Mouse (Mus musculus): Measurements from ENCODE around the gene Naa20.

Naa20 gene

GRCm38 (mm10) chr2:145901861-145902260 lies at the start of gene Naa20:
Gene Naa20 (plus strand): TSS chr2:145902099.
- in situ Hi-C loops (cut with MboI; ENCODE audit: low sequenced_read_pairs) = no loop called here

DNA sequence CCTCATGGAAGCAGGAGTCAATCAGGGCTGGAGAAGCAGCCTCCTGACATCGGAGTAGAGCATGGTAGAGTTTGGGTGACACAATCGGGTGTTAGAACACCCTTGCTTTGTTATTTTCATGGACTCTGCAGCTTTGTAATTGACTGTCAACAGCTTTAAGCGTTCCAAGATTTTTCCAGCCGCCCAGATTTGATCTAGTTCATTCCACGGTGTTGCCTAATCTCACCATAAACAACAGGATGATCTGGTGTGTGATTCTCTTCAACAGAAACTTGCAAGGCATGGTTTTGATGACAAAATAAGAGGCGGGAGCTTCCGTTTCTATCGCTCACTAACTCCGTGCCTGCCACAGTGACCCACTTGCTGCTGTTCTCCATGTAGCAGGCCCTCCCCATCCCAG lies 46.1 kb upstream of the Naa20 start:
- in situ Hi-C loops (cut with MboI; ENCODE audit: low sequenced_read_pairs) = no loop called here

DNA sequence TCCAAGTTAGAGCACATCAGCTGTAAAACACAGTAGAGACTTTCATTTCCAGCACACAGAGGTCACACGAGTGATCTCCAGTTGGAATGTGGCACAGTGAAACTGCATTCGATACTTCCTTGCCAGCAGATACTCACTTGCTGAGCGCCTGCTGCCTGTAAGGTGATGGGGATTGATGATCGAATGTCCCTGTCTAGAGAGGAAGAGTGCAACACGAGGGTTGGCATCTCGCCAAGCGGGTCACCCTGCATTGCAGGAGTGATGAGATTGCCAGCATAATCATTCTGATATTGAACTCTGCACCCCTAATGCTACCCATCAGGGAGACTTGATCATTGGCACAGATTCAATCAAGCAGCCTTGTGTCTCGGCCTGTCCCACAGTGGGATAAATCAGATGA lies 44.0 kb upstream of the Naa20 start:
- in situ Hi-C loops (cut with MboI; ENCODE audit: low sequenced_read_pairs) = no loop called here

DNA sequence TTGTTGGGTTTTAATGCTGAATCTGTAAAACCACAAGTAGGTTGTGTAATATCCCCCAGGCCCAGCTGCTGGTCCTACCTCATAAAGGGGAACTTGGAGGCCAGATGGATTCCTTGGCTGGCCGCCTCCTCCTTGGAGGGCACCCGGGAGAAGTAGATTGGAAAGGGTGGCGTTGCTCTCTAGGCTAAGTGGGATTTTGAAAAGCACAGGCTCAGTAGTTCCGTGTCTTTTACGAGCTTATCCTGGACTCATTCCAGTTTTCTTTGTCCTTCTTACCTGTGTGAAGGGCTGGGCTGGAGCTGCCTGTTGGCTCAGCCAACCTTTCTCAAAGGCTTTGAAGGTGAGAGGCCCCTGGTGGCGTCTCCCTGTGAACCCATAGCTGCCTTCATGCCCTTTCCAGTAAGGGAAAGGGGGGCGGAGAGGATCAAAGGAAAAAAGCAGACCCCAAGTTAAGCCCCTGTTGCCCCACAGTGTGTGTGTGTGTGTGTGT lies 42.4 kb upstream of the Naa20 start:
- in situ Hi-C loops (cut with MboI; ENCODE audit: low sequenced_read_pairs) = no loop called here

DNA sequence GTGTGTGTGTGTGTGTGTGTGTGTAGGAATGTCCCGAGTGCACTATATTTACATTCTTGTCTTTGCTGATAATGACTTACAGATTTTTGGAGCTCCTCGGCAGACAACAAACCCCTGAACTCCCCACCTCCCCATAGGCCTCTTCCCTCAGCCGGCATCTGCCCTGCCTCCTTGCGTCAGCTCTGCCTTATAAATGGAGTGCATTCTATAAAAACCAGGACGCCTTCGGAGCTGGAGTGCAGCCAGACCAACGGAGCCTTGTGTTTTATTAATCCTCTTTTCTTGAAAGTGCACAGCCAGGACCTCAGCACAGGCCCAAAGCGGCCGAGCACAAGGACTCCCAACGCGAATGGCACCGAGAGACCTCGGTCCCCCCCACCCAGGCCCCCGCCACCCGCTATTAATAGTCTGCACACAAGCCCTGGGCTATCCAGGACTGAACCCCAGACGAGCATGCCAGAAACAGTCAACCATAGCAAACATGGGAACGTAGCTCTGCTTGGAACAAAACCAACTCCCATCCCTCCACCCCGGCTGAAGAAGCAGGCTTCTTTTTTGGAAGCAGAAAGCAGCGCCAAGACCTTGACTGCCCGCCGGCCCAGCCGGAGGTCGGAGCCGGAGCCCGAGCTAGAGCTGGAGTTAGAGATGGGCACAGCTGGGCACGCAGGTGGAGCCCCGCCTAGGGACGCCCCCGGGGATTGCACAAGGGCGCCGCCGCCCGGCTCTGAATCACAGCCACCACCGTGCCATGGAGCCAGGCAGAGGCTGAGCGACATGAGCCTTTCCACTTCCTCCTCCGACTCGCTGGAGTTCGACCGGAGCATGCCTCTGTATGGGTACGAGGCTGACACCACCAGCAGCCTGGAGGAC lies 41.7 kb upstream of the Naa20 start:
- in situ Hi-C loops (cut with MboI; ENCODE audit: low sequenced_read_pairs) = no loop called here

DNA sequence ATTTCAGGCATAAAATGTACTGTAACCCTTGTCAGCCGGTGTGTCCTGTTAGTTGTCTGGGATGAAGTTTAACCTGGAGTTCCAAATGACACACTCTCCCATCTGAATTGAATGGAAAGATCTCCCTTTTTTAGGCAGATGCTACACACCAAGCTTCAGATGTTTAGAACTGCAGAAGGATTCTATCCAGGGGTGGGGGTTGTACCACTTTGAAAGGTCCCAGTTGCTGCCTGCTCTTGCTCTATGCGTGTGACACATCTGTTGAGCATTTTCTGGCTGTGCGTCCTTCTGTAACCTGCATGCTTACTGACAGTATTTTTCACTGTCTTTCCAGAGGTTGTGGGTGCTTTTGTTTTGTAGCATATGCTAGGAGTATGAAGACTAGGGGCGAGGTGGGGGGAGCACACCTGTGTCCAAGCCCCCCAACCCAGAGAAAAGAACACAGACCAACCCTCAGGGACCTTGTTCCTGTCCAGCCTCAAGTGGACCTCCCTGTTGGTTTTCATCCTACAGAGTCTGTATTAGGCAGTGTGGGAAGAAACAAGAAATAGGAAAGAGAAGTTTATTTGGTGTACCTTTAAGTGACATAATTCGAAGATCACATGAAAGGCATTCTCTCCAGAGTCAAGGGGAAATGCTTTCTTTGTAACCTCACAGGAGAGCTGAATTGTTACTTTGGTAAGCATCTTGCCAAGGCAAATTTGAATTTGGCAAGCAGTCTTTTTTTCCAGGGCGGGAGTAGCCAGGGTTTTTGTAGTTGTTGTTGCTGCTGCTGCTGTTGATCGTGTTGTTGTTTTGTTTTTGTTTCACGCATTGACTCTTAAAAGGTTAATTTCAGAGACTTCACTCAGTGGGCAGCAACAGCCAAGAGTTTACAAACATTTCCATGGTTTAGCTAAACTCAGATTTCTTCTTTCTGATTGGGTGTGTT lies 40.4 kb upstream of the Naa20 start:
- in situ Hi-C loops (cut with MboI; ENCODE audit: low sequenced_read_pairs) = no loop called here

DNA sequence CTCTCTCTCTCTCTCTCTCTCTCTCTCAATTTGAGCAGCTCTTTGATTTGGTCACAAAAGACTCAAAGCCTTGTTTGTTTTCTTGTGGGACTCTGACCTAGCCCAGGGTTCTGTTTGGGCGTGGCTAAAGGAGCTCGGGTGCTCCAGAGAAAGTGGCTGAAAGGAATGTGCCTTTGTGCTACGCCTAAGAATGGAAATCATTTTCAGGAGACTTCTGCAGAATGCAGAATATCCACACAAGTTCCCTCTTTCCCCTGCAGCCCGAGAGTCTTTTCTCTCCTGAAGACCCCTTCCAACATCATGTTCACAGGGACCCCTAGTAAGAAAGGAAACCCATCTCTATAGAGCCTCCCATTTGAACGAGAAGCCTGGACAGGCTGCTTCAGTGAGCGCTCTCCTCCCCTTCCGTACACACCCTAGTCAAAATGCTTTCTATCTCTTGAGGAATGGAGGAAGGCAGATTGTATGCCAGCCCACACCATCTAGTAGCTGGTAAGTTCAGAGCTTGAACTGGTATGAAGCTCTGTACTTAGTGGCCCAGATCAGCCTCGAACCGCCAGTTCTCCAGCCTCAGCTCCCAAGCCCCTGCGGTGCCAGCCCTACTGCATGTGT lies 39.6 kb upstream of the Naa20 start:
- in situ Hi-C loops (cut with MboI; ENCODE audit: low sequenced_read_pairs) = no loop called here

DNA sequence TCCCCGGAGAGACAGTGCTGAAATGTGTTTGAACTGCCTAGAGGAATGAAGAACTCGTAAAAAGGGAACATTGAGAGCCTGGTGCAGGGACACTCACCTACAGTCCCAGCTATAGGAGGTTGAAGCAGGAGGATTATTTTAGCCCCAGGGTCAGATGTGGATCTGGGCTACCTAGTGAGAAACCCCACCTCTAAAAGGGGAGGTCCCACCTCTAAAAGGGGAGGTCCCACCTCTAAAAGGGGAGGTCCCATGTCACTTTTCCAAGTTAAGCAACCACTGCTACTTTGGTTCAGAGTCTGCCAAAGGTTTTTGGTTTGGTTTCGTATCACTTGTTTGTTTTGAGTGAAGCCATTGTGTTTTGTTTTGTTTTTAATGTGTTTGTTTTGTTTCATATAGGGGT lies 36.6 kb upstream of the Naa20 start:
- in situ Hi-C loops (cut with MboI; ENCODE audit: low sequenced_read_pairs) = no loop called here

DNA sequence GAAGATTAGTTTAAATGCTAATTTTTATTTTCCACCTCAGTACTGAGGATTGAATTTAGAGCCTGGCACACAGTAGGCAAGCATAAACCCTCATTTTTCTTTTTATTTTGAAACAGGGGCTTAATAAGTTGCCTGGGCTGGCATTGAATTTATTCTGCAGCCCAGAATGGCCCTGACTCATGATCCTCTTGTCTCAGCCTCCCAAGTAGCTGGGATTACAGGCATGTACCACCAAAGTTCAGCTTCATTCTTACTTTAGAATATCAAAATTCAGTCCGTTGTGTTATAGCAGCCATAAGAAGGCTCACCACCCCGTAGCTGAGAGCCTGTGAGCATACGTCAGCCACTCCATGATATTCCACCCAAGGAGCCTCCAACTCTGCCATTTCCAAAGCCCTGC lies 35.7 kb upstream of the Naa20 start:
- in situ Hi-C loops (cut with MboI; ENCODE audit: low sequenced_read_pairs) = no loop called here

- in situ Hi-C loops (cut with MboI; ENCODE audit: low sequenced_read_pairs) = no loop called here
Observed at GRCm38 (mm10) chr2:145866695-145867449, 35.0 kb upstream of the Naa20 start.

GRCm38 (mm10) chr2:145871308-145871707 lies 30.6 kb upstream of the Naa20 start:
- in situ Hi-C loops (cut with MboI; ENCODE audit: low sequenced_read_pairs) = no loop called here

DNA sequence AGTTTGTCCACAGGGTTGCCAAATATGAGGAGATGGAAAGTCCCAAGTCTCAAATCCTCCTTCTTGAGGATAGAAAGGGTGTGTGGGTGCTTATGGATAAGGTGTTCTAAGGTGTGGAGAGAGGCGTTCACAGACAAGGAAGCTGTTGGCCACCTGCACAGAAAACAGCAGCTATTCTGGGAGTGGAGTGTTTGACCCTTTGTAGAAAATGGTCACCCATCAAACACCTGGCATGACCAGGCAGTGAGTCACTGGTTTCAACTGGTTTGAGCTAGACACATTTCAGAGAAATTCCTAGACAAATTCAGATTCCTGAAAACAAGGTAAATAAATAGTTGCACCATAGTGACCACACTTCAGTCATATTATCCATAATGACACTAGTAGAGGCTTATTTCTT lies 29.8 kb upstream of the Naa20 start:
- in situ Hi-C loops (cut with MboI; ENCODE audit: low sequenced_read_pairs) = no loop called here

- in situ Hi-C loops (cut with MboI; ENCODE audit: low sequenced_read_pairs) = no loop called here
Observed at GRCm38 (mm10) chr2:145873953-145874352, 27.9 kb upstream of the Naa20 start.

DNA sequence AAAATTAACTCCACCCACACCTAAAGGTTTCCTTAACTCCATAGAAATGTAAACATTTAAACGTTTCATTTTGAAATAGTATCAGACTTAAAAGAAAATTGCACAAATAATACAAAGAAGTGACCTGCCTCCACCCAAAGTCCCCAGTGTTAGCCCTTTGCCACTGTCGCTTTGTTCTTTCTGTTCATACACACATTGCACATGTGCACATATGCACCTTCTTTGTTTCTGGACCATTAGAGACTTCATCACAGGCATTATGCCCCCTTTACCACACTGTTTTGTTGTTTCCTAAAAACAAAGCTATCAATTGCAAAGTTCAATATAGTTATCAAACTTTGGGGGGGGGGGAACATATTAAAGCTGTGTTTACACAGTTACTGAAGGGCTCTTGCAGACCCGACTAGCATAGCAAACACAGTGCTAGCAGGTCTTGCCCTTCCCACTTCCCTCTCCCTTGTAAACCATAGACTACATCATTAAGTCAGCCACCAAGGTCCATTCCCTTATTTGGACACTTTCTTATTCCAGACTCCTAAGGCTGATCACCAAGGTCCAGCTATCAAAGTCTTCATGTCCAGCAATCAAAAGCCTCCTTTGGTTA lies 26.9 kb upstream of the Naa20 start:
- in situ Hi-C loops (cut with MboI; ENCODE audit: low sequenced_read_pairs) = no loop called here

DNA sequence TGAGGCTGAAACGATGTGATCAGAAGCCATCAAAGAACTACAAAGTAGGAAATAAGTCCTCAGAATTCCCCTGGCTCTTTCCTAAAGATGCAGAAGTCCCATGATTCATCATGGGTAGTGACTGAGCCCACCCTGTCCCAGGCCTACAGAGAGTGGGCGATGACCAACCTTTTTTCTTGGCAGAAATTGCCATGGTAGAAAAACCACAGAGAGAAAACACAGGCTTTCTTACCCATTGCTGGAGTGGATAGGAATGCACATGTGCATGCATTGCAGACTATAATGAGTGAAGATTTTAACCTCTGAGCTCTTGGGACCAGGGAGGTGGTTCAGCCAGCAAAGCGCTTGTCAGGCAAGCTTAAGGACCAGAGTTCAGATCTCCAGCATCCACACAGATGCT lies 24.7 kb upstream of the Naa20 start:
- in situ Hi-C loops (cut with MboI; ENCODE audit: low sequenced_read_pairs) = no loop called here

GRCm38 (mm10) chr2:145880887-145881747 lies 20.8 kb upstream of the Naa20 start:
- in situ Hi-C loops (cut with MboI; ENCODE audit: low sequenced_read_pairs) = no loop called here

GRCm38 (mm10) chr2:145881932-145882331 lies 20.0 kb upstream of the Naa20 start:
- in situ Hi-C loops (cut with MboI; ENCODE audit: low sequenced_read_pairs) = no loop called here

DNA sequence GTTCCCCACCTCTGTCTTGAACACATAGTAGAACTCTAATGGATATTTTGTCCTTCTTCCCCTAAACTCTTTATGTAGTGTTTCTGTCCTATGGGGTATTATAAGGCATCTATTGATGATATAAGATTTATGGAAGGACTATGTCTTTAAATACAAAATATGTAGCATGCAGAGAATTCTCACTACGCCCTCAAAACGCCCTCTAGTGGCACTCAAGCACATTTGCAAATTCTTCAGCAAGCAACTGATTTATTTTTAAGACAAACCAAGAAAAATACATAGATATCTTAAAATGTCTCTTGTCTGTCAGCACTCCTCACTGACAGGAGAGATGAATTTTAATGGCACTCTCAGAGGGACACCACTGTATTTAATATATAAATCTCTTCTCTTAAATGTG lies 19.5 kb upstream of the Naa20 start:
- in situ Hi-C loops (cut with MboI; ENCODE audit: low sequenced_read_pairs) = no loop called here
